Mouse (Mus musculus) erythroblast, embryonic 14.5 days (primary cell): ENCODE measurements around the gene Vps41.

Source experiments
- GATA1 ChIP-seq: IDR thresholded peaks from 2 replicates; pipeline ENCODE4 v1.6.1; 2012; ENCODE audit warnings: low read length, inconsistent platforms, mixed read lengths
- TAL1 ChIP-seq: IDR thresholded peaks from 3 replicates; pipeline ENCODE4 v1.6.1; 2012; ENCODE audit warnings: low read length, inconsistent platforms, mixed read lengths

GRCm38 (mm10) chr13:18711685-18712084 lies 5.4 kb upstream of the Vps41 start:
- no peak for TF ChIP-seq GATA1
- TF ChIP-seq TAL1 = no peak
